Mouse (Mus musculus) brain, embryonic 14.5 days (tissue): ENCODE measurements at regions not wholly inside any gene's neighbourhood (a gene's known extent, or its start where the extent isn't known, plus 50 kb on each side); places are given as distances from the start of the nearest gene placed in this dataset.

ENCODE experiments used
- DNase-seq: peaks from one replicate; pipeline ENCODE4 v3.0.0-alpha.2; 2011; ENCODE audit warnings: low read depth
- CTCF ChIP-seq: fragments of 200-500 bp; IDR thresholded peaks from 2 replicates; pipeline ENCODE4 v1.5.1; 2012; ENCODE audit warnings: inconsistent platforms, mild to moderate bottlenecking, moderate library complexity, borderline replicate concordance; ENCODE audit not compliant: insufficient read depth, insufficient read length; ENCODE audit errors: extremely low read depth
- POLR2A ChIP-seq: fragments of 200-500 bp; IDR thresholded peaks from 2 replicates; pipeline ENCODE4 v1.6.1; 2012; ENCODE audit warnings: mild to moderate bottlenecking, inconsistent platforms, borderline replicate concordance; ENCODE audit not compliant: poor library complexity, insufficient read depth, insufficient read length, severe bottlenecking; ENCODE audit errors: extremely low read depth

DNA sequence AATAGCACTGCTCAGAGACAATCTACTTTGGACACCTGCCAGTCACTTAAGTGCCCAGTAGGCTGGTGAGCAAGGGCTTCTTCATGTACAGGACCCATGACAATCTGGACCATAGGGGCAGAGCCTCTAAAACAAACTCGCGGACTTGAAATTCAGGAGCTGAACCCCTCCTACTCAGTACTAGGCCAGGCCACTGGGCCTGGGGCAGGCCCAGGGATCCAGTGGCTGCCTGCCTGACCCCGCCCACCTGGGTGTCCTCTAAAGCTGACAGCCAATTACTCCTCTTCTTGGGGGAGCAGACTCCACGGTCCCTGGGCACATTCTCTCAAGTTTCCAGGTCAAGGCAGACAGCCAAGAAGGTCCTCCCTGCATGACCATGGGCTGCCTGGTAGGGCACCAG, 78.3 kb upstream of the A730046J19Rik start:
- TF ChIP-seq CTCF (no peak), POLR2A (no peak)
- DNase-seq = no peak

DNA sequence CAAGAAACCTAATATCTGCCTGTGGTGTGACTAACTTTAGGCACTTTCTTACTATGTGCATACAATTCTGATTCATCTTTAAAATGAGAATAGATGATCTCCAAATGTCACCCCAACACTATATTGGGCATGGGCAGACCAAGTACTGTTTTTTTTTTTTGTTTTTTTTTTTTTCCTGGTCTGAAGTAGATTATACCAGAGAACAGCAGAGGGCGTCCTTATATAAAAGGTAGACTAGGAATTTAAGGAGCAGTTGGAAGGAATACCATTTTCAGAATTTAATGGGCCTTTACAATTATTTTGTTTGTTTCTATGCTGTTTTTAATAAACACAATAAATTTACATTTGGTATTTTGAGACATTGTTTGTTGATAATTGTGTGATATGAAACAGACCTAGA, 72.3 kb upstream of the A730046J19Rik start:
- TF ChIP-seq CTCF = no peak
- no peak for TF ChIP-seq POLR2A
- DNase-seq = peak; percentile 37

DNA sequence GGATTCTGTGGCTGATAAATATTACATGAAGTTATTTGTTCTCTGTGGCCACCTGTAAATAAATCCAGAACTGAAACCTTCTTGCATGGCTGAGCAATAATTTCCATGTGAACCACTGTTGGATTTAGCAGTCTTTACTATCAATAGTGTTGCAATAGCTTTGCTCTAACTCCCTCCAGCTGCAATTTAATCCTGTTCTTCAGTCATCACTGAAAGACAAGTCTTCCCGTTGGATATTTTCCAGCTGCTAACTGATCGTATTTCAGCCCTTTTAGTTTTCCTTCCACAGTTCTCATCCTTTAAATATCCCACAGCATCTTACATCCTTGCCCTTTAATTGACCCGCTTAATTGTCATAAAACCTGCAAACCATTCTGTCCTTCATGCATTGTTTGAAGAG, 55.3 kb upstream of the A730046J19Rik start:
- no peak for DNase-seq
- no peak for TF ChIP-seq POLR2A
- no peak for TF ChIP-seq CTCF
